Mouse (Mus musculus) hematopoietic stem cell, adult 5-6 weeks (primary cell): ENCODE results near the gene Gm10721. TPM values are rescaled to one million over a fixed set of nuclear protein-coding genes. Genes with fewer than 3 reads are reported as not detected.
A peak's percentile ranks its signal among the peaks of the same experiment; 100 is the strongest.
"Not testable (repeated sequence)": the region's sequence is repeated elsewhere in the genome, so short reads cannot be mapped to it uniquely, and the experiment has no call there.

Experiments
- ATAC-seq, 2 experiments: fragments of 125-278 bp in 1 of 2; replicated peaks in 1 of 2; 2 replicates each; pipeline ENCODE4 v1.8.0; 2016 to 2017; ENCODE audit warnings: inconsistent platforms in 2 of 2, mild to moderate bottlenecking in 2 of 2, moderate number of reproducible peaks in 2 of 2, low read depth in 1 of 2, moderate TSS enrichment in 1 of 2; ENCODE audit not compliant: low FRiP score in 2 of 2, poor library complexity in 2 of 2, severe bottlenecking in 2 of 2, insufficient read depth in 1 of 2, low TSS enrichment in 1 of 2
- total RNA-seq: library from RNA; stranded (forward); fragments of 172-1452, 232-1000 nt; gene quantifications from 2 replicates; pipeline ENCODE4 v1.2.3, GENCODE M21; 2017

Gm10721 gene
- total RNA-seq = 1.8 TPM in 1 of 2 replicates, not detected in the other

DNA sequence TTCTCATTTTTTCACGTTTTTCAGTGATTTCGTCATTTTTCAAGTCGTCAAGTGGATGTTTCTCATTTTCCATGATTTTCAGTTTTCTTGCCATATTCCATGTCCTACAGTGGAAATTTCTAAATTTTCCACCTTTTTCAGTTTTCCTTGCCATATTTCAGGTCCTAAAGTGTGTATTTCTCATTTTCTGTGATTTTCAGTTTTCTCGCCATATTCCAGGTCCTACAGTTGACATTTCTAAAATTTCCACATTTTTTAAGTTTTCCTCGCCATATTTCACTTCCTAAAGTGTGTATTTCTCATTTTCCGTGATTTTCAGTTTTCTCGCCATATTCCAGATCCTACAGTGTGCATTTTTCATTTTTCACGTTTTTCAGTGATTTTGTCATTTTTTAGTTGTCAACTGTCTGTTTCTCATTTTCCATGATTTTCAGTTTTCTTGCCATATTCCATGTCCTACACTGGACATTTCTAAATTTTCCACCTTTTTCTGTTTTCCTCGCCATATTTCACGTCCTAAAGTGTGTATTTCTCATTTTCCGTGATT is at the start of gene Gm10721:
Gene Gm10721, plus strand, starts transcription at position 408 of the 547 bp plus-strand sequence.
- peak; percentile 37 to 39 for ATAC-seq

DNA sequence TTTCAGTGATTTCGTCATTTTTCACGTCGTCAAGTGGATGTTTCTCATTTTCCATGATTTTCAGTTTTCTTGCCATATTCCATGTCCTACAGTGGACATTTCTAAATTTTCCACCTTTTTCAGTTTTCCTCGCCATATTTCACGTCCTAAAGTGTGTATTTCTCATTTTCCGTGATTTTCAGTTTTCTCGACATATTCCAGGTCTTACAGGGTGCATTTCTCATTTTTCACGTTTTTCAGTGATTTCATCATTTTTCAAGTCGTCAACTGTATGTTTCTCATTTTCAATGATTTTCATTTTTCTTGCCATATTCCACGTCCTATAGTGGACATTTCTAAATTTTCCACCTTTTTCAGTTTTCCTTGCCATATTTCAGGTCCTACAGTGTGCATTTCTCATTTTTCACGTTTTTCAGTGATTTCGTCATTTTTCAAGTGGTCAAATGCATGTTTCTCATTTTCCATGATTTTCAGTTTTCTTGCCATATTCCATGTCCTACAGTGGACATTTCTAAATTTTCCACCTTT is 12.4 kb upstream of the Gm10721 start, which contains the start of gene Gm10722:
Gene Gm10722, plus strand, starts transcription at position 478 of the 528 bp plus-strand sequence.
- ATAC-seq = not testable (repeated sequence)

DNA sequence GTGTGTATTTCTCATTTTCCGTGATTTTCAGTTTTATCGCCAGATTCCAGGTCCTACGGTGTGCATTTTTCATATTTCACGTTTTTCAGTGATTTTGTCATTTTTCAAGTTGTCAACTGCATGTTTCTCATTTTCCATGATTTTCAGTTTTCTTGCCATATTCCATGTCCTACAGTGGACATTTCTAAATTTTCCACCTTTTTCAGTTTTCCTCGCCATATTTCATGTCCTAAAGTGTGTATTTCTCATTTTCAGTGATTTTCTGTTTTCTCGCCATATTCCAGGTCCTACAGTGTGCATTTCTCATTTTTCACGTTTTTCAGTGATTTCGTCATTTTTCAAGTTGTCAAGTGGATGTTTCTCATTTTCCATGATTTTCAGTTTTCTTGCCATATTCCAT is 11.9 kb upstream of the Gm10721 start:
- ATAC-seq = not testable (repeated sequence)

DNA sequence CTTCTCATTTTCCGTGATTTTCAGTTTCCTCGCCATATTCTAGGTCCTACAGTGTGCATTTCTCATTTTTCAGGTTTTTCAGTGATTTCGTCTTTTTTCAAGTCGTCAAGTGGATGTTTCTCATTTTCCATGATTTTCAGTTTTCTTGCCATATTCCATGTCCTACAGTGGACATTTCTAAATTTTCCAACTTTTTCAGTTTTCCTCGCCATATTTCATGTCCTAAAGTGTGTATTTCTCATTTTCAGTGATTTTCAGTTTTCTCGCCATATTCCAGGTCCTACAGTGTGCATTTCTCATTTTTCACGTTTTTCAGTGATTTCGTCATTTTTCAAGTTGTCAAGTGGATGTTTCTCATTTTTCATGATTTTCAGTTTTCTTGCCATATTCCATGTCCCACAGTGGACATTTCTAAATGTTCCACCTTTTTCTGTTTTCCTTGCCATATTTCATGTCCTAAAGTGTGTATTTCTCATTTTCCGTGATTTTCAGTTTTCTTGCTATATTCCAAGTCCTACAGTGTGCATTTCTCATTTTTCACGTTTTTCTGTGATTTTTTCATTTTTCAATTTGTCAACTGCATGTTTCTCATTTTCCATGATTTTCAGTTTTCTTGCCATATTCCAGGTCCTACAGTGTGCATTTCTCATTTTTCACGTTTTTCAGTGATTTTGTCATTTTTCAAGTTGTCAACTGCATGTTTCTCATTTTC is 10.8 kb upstream of the Gm10721 start:
- peak; percentile 25 to 40; a peak in 2 of 4 replicates for ATAC-seq

DNA sequence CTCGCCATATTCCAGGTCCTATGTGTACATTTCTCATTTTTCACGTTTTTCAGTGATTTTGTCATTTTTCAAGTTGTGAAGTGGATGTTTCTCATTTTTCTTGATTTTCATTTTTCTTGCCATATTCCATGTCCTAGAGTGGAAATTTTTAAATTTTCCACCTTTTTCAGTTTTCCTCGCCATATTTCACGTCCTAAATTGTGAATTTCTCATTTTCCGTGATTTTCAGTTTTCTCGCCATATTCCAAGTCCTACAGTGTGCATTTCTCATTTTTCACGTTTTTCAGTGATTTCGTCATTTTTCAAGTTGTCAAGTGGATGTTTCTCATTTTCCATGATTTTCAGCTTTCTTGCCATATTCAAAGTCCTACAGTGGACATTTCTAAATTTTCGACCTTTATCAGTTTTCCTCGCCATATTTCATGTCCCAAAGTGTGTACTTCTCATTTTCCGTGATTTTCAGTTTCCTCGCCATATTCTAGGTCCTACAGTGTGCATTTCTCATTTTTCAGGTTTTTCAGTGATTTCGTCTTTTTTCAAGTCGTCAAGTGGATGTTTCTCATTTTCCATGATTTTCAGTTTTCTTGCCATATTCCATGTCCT is 10.0 kb upstream of the Gm10721 start, which contains the start of gene Gm11168:
Gene Gm11168, plus strand, starts transcription at position 553 of the 603 bp plus-strand sequence.
- not testable (repeated sequence) for ATAC-seq

DNA sequence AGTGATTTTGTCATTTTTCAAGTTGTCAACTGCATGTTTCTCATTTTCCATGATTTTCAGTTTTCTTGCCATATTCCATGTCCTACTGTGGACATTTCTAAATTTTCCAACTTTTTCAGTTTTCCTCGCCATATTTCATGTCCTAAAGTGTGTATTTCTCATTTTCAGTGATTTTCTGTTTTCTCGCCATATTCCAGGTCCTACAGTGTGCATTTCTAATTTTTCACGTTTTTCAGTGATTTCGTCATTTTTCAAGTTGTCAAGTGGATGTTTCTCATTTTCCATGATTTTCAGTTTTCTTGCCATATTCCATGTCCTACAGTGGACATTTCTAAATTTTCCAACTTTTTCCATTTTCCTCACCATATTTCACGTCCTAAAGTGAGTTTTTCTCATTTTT is 6.8 kb upstream of the Gm10721 start:
- peak; percentile 30 to 43 for ATAC-seq

DNA sequence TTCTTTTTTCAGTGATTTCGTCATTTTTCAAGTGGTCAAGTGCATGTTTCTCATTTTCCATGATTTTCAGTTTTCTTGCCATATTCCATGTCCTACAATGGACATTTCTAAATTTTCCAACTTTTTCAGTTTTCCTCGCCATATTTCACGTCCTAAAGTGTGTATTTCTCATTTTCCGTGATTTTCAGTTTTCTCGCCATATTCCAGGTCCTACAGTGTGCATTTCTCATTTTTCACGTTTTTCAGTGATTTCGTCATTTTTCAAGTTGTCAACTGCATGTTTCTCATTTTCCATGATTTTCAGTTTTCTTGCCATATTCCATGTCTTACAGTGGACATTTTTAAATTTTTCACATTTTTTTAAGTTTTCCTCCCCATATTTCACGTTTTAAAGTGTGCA is 6.3 kb upstream of the Gm10721 start:
- ATAC-seq = not testable (repeated sequence)

DNA sequence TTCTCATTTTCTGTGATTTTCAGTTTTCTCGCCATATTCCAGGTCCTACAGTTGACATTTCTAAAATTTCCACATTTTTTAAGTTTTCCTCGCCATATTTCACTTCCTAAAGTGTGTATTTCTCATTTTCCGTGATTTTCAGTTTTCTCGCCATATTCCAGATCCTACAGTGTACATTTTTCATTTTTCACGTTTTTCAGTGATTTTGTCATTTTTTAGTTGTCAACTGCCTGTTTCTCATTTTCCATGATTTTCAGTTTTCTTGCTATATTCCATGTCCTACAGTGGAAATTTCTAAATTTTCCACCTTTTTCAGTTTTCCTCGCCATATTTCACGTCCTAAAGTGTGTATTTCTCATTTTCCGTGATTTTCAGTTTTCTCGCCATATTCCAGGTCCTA is 5.7 kb upstream of the Gm10721 start:
- ATAC-seq = peak; percentile 24 to 25

DNA sequence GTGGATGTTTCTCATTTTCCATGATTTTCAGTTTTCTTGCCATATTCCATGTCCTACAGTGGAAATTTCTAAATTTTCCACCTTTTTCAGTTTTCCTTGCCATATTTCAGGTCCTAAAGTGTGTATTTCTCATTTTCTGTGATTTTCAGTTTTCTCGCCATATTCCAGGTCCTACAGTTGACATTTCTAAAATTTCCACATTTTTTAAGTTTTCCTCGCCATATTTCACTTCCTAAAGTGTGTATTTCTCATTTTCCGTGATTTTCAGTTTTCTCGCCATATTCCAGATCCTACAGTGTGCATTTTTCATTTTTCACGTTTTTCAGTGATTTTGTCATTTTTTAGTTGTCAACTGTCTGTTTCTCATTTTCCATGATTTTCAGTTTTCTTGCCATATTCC is 3.6 kb upstream of the Gm10721 start:
- ATAC-seq = peak; percentile 14 to 24

DNA sequence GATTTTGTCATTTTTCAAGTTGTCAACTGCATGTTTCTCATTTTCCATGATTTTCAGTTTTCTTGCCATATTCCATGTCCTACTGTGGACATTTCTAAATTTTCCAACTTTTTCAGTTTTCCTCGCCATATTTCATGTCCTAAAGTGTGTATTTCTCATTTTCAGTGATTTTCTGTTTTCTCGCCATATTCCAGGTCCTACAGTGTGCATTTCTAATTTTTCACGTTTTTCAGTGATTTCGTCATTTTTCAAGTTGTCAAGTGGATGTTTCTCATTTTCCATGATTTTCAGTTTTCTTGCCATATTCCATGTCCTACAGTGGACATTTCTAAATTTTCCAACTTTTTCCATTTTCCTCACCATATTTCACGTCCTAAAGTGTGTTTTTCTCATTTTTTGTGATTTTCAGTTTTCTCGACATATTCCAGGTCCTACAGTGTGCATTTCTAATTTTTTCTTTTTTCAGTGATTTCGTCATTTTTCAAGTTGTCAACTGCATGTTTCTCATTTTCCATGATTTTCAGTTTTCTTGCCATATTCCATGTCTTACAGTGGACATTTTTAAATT is 802 bp upstream of the Gm10721 start:
- peak; percentile 39 to 56 for ATAC-seq

DNA sequence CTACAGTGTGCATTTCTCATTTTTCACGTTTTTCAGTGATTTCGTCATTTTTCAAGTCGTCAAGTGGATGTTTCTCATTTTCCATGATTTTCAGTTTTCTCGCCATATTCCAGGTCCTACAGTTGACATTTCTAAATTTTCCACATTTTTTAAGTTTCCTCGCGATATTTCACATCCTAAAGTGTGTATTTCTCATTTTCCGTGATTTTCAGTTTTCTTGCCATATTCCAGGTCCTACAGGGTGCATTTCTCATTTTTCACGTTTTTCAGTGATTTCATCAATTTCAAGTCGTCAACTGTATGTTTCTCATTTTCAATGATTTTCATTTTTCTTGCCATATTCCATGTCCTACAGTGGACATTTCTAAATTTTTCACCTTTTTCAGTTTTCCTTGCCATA is 2.4 kb downstream of the Gm10721 start, which contains the start of gene Gm10720:
Gene Gm10720, plus strand, starts transcription at position 301 of the 400 bp plus-strand sequence.
- ATAC-seq = not testable (repeated sequence)

DNA sequence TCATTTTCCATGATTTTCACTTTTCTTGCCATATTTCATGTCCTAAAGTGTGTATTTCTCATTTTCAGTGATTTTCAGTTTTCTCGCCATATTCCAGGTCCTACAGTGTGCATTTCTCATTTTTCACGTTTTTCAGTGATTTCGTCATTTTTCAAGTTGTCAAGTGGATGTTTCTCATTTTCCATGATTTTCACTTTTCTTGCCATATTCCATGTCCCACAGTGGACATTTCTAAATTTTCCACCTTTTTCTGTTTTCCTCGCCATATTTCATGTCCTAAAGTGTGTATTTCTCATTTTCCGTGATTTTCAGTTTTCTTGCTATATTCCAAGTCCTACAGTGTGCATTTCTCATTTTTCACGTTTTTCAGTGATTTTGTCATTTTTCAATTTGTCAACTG is 3.0 kb downstream of the Gm10721 start:
- ATAC-seq = not testable (repeated sequence)

DNA sequence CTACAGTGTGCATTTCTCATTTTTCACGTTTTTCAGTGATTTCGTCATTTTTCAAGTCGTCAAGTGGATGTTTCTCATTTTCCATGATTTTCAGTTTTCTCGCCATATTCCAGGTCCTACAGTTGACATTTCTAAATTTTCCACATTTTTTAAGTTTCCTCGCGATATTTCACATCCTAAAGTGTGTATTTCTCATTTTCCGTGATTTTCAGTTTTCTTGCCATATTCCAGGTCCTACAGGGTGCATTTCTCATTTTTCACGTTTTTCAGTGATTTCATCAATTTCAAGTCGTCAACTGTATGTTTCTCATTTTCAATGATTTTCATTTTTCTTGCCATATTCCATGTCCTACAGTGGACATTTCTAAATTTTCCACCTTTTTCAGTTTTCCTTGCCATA is 4.2 kb downstream of the Gm10721 start, which contains the start of gene Gm10719:
Gene Gm10719, plus strand, starts transcription at position 301 of the 400 bp plus-strand sequence.
- ATAC-seq = not testable (repeated sequence)

DNA sequence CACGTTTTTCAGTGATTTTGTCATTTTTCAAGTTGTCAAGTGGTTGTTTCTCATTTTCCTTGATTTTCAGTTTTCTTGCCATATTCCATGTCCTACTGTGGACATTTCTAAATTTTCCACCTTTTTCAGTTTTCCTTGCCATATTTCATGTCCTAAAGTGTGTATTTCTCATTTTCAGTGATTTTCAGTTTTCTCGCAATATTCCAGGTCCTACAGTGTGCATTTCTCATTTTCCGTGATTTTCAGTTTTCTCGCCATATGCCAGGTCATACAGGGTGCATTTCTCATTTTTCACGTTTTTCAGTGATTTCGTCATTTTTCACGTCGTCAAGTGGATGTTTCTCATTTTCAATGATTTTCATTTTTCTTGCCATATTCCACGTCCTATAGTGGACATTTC is 6.0 kb downstream of the Gm10721 start:
- ATAC-seq = not testable (repeated sequence)

DNA sequence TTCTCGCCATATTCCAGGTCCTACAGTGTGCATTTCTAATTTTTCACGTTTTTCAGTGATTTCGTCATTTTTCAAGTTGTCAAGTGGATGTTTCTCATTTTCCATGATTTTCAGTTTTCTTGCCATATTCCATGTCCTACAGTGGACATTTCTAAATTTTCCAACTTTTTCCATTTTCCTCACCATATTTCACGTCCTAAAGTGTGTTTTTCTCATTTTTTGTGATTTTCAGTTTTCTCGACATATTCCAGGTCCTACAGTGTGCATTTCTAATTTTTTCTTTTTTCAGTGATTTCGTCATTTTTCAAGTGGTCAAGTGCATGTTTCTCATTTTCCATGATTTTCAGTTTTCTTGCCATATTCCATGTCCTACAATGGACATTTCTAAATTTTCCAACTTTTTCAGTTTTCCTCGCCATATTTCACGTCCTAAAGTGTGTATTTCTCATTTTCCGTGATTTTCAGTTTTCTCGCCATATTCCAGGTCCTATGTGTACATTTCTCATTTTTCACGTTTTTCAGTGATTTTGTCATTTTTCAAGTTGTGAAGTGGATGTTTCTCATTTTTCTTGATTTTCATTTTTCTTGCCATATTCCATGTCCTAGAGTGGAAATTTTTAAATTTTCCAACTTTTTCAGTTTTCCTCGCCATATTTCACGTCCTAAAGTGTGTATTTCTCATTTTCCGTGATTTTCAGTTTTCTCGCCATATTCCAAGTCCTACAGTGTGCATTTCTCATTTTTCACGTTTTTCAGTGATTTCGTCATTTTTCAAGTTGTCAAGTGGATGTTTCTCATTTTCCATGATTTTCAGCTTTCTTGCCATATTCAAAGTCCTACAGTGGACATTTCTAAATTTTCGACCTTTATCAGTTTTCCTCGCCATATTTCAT is 7.1 kb downstream of the Gm10721 start:
- ATAC-seq = peak; percentile 40 to 48

DNA sequence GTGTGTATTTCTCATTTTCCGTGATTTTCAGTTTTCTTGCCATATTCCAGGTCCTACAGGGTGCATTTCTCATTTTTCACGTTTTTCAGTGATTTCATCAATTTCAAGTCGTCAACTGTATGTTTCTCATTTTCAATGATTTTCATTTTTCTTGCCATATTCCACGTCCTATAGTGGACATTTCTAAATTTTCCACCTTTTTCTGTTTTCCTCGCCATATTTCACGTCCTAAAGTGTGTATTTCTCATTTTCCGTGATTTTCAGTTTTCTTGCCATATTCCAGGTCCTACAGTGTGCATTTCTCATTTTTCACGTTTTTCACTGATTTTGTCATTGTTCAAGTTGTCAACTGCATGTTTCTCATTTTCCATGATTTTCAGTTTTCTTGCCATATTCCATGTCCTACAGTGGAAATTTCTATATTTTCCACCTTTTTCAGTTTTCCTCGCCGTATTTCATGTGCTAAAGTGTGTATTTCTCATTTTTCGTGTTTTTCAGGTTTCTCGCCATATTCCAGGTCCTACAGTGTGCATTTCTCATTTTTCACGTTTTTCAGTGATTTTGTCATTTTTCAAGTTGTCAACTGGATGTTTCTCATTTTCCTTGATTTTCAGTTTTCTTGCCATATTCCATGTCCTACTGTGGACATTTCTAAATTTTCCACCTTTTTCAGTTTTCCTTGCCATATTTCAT is 9.5 kb downstream of the Gm10721 start:
- ATAC-seq = not testable (repeated sequence)
